Mouse (Mus musculus) midbrain, postnatal 0 days (tissue): ENCODE results near the gene Mpv17l2. TPM values are rescaled to one million over a fixed set of nuclear protein-coding genes. Genes with fewer than 3 reads are reported as not detected.

Source experiments
- ATAC-seq: fragments of 200-750 bp; cut with Nextera tagmentation; 2 replicates; pipeline ENCODE4 v1.8.0; 2017; ENCODE audit warnings: moderate number of reproducible peaks, mild to moderate bottlenecking, moderate TSS enrichment, moderate library complexity; ENCODE audit not compliant: low FRiP score
- DNase-seq: peaks from one replicate; pipeline ENCODE4 v3.0.0-alpha.2; 2015; ENCODE audit warnings: low spot score
- H3K27ac ChIP-seq: fragments of 300-500 bp; sonication (generic); 2 replicates; pipeline ENCODE4 v1.5.1; 2014; ENCODE audit warnings: low read depth, mild to moderate bottlenecking, low read length, mixed read lengths
- H3K27me3 ChIP-seq: fragments of 300-500 bp; sonication (generic); 2 replicates; pipeline ENCODE4 v1.6.1; 2014; ENCODE audit warnings: low read length, control low read depth, mixed read lengths; ENCODE audit not compliant: insufficient read depth
- H3K36me3 ChIP-seq: fragments of 300-500 bp; sonication (generic); 2 replicates; pipeline ENCODE4 v1.6.1; 2014; ENCODE audit warnings: low read length, control low read depth, mixed read lengths; ENCODE audit not compliant: insufficient read depth
- H3K4me1 ChIP-seq: fragments of 300-500 bp; sonication (generic); 2 replicates; pipeline ENCODE4 v1.6.1; 2014; ENCODE audit warnings: mild to moderate bottlenecking, control low read depth, antibody characterized with exemption, low read length, mixed read lengths; ENCODE audit not compliant: insufficient read depth
- H3K4me2 ChIP-seq: fragments of 300-500 bp; sonication (generic); 2 replicates; pipeline ENCODE4 v1.6.1; 2014; ENCODE audit warnings: low read depth, mild to moderate bottlenecking, low read length, mixed read lengths; ENCODE audit not compliant: poor library complexity, severe bottlenecking
- H3K4me3 ChIP-seq: fragments of 300-500 bp; sonication (generic); 2 replicates; pipeline ENCODE4 v1.5.1; 2014; ENCODE audit warnings: low read depth, mild to moderate bottlenecking, low read length, moderate library complexity
- H3K9ac ChIP-seq: fragments of 300-500 bp; sonication (generic); replicated peaks from 2 replicates; pipeline ENCODE4 v1.6.1; 2014; ENCODE audit warnings: mild to moderate bottlenecking, low read length, moderate library complexity, mixed read lengths; ENCODE audit not compliant: poor library complexity, severe bottlenecking
- H3K9me3 ChIP-seq: fragments of 300-500 bp; sonication (generic); 2 replicates; pipeline ENCODE4 v1.6.1; 2016; ENCODE audit warnings: low read length, control low read depth
- CTCF ChIP-seq: IDR thresholded peaks from 2 replicates; pipeline ENCODE4 v1.5.1; 2016; ENCODE audit warnings: antibody characterized with exemption, mild to moderate bottlenecking
- WGBS: fragments of 180-500 bp; shearing (Covaris S2); extraction: QIAGEN DNeasy Blood & Tissue Kit; methylation state at CpG from one replicate; pipeline ENCODE4 v1.1.7; 2014; 5-methylcytosine and 5-hydroxymethylcytosine counted together
- polyA plus RNA-seq: library from polyadenylated mRNA; unstranded; fragments of >200 nt; fragmentation: Nextera tagmentation; extraction: Ambion mirVana; gene quantifications from 2 replicates; pipeline ENCODE4 v1.2.1, GENCODE M21; 2015
- total RNA-seq: library from RNA; depleted of rRNA; stranded (reverse); fragments of >200 nt; gene quantifications from 2 replicates; pipeline ENCODE4 v1.2.3, GENCODE M21; 2014

The Mpv17l2 gene
- total and polyA plus RNA-seq, 2 experiments from 2014 or later: 27.8 to 43.7 TPM

GRCm38 (mm10) chr8:70730956-70731355 lies 29.8 kb downstream of the Mpv17l2 start:
- Histone ChIP-seq H3K4me1 (no peaks in the 10 kb centered on the region), H3K36me3 (no peaks in the 10 kb centered on the region), H3K4me2 (no peak overlapping the region), H3K27ac (no peak overlapping the region), H3K4me3 (no peak overlapping the region), H3K9me3 (no peaks in the 10 kb centered on the region), H3K9ac (no peak overlapping the region), H3K27me3 (peaks cover 14% of the 10 kb centered on the region)
- no peak for DNase-seq
- TF ChIP-seq CTCF: no peak
- ATAC-seq: no peak
- 84% methylated on average over 4 of the region's 4 CpGs for WGBS

DNA sequence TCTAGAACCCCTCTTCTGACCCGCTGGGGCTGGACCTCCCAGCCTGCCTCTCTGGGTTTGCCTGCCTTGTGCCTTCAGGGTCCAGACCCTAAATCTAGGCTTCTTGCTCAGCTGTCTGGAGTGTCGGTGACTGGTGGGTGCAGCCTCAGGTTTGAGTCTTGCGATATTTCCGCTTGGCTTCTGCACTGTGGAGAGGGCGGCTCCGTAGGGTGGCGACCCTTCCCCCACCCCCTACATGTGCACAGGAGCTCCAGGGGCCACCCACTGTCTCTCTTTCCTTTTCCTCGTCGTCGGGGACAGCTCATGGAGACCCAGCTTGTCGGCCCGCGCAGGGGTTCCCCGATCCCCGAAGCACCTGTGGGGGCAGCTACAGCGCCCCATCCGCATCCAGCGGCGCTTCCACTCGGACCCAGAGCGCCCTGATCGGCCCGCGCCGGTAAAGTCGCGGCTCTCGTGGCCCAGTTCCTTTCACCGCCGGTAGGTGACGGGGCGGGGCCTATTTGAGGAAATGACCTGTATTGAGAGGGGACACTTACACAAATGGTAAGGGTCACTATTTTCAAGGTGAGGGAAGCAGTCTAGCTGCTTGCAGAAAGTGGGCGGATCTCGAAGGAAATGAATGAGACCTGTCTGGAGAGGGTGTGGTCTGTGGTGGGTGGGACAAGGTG lies 30.8 kb downstream of the Mpv17l2 start:
- no peak for ATAC-seq
- H3K27me3 ChIP-seq: peaks cover 14% of the 10 kb centered on the region
- H3K4me3 ChIP-seq: peak overlapping the region; percentile 9; the same call in 1 of the 2 replicates
- WGBS: 8% methylated on average over 34 of the region's 34 CpGs
- 0 out of 2 replicates have a peak overlapping the region, but pooled peaks have one; percentile 2 for H3K9ac ChIP-seq
- H3K9me3 ChIP-seq: no peaks in the 10 kb centered on the region
- no peak overlapping the region for H3K27ac ChIP-seq
- H3K36me3 ChIP-seq: no peaks in the 10 kb centered on the region
- DNase-seq: no peak
- TF ChIP-seq CTCF: peak; percentile 41
- peak overlapping the region; percentile 23; the same call in 1 of the 2 replicates for H3K4me2 ChIP-seq
- no peaks in the 10 kb centered on the region for H3K4me1 ChIP-seq

DNA sequence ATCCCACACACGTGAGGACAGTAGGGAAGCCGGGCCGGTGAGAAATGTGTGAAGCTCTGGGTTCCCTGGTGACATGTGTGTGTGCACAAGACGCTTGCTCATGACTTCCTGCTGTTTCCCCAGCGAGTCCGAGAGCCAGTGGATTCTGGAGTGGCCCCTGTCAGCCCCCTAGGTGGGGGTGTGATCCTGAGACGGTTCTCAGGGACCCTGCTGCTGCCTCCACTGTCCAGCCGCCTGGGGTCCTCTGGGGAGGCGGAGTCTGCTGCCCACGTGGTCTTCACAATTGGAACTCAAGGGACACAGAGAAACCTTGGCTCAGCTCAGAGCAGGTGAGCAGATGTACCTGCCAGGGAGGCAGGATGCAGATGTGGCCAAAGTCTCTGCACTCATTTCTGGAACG lies 34.0 kb downstream of the Mpv17l2 start:
- H3K27ac ChIP-seq: no peak overlapping the region
- ATAC-seq: no peak
- TF ChIP-seq CTCF: no peak
- no peak overlapping the region for H3K4me2 ChIP-seq
- no peaks in the 10 kb centered on the region for H3K9me3 ChIP-seq
- H3K36me3 ChIP-seq: no peaks in the 10 kb centered on the region
- H3K27me3 ChIP-seq: peaks cover 8% of the 10 kb centered on the region
- no peak overlapping the region for H3K9ac ChIP-seq
- H3K4me3 ChIP-seq: no peak overlapping the region
- no peak for DNase-seq
- no peaks in the 10 kb centered on the region for H3K4me1 ChIP-seq
- WGBS: 42% methylated on average over 11 of the region's 11 CpGs

DNA sequence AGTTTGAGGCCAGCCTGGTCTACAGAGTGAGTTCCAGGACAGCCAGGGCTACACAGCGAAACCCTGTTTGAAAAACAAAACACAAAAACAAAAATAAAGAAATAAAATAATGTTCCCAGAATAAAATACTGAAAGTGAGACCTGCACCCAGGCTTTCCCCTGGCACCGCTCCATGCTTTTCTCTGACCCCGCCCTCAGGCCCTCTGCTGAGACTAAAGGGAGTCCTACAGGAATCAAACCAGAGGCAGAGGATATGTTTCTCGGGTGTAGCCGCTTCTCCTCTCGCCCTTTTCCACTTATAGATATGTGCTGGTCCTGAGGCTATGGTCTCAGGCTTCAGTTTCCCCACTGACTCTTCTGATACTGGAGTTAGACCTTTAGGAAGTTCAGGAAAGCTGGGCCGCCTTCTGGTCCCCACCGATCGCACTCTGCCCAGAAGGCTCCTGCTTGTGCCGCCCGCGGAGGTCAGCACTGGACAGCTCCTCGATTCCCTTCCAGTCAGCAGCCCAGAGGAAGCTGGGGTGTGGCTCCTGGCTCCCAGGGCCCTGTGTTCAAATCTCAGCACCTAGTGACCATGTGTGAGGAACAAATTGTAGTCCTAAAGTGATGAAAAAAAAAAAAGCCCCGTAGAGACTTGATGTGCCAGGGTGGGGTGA lies 34.8 kb downstream of the Mpv17l2 start:
- Histone ChIP-seq H3K9me3 (no peaks in the 10 kb centered on the region), H3K36me3 (no peaks in the 10 kb centered on the region), H3K4me2 (no peak overlapping the region), H3K27ac (no peak overlapping the region), H3K4me3 (no peak overlapping the region), H3K9ac (no peak overlapping the region), H3K4me1 (no peaks in the 10 kb centered on the region), H3K27me3 (peaks cover 8% of the 10 kb centered on the region)
- no peak for ATAC-seq
- DNase-seq: no peak
- WGBS: 27% methylated on average over 14 of the region's 14 CpGs
- TF ChIP-seq CTCF: no peak

DNA sequence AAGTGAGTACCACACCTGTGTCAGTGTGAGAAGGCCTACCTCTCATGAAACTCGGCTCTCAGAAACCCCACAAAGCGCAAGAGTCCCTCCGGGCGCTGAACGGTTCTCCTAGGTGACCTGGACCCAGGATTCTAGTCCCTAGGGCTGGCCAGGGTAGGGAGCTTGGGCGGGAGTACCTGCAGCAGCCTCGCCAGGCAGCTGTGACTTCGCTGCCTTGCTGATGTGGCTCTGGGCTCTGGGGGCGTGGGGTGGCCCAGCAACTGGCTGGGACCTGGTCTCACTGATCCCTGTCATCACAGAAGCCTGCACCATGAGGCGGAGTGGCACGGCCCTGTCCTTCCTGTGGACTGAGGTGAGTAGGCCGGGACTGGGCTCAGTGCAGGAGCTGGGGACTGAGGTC lies 36.5 kb downstream of the Mpv17l2 start:
- H3K36me3 ChIP-seq: no peaks in the 10 kb centered on the region
- 83% methylated on average over 12 of the region's 12 CpGs for WGBS
- no peak overlapping the region for H3K4me3 ChIP-seq
- no peak overlapping the region for H3K4me2 ChIP-seq
- H3K4me1 ChIP-seq: no peaks in the 10 kb centered on the region
- H3K9ac ChIP-seq: no peak overlapping the region
- H3K27ac ChIP-seq: no peak overlapping the region
- TF ChIP-seq CTCF: no peak
- DNase-seq (no peak), ATAC-seq (no peak)
- 0 out of 2 replicates have a peak, but pooled peaks cover 1% of the 10 kb centered on the region for H3K27me3 ChIP-seq
- H3K9me3 ChIP-seq: no peaks in the 10 kb centered on the region

GRCm38 (mm10) chr8:70723486-70724210 lies 37.1 kb downstream of the Mpv17l2 start, which contains the start of gene Pde4c:
Pde4c (plus strand) TSS chr8:70723720.
- H3K4me1 ChIP-seq: no peaks in the 10 kb centered on the region
- no peaks in the 10 kb centered on the region for H3K27me3 ChIP-seq

More at GRCm38 (mm10) chr8:70723486-70724210, 37.1 kb downstream of the Mpv17l2 start, which contains the start of gene Pde4c:
- no peak within 1 kb of the TSS for H3K27ac ChIP-seq
- DNase-seq (no peak), ATAC-seq (no peak)
- TF ChIP-seq CTCF: no peak
- no peaks in the 10 kb centered on the region for H3K9me3 ChIP-seq
- no peak within 1 kb of the TSS for H3K4me3 ChIP-seq
- H3K9ac ChIP-seq: no peak within 1 kb of the TSS
- no peaks in the 10 kb centered on the region for H3K36me3 ChIP-seq
- 62% methylated on average over 7 of the region's 7 CpGs for WGBS
- H3K4me2 ChIP-seq: no peak within 1 kb of the TSS
